Comparison of ENCODE assay signal across 8 mouse cellular contexts in the genomic region with DNA sequence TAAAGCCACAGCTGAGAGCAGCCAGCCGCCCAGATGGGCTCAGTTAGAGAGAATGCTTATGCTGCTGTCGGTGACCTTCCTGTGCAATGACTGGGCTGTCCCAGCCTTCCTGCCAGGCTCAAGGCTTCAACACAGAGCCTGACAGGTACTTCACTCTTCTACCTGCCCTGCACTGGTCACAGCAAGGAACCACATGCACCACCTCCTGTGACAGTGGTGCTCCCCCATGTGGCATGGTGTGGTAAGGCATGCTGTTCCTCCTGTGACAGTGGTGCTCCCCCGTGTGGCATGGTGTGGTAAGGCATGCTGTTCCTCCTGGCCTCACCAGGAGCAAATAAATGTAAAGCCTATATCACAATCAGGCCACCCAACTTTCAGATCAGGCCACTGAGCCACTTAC. TPM values are rescaled to one million over a fixed set of nuclear protein-coding genes. Genes with fewer than 3 reads are reported as not detected.
DNase-seq lines count a peak whose midpoint lies in the region; ATAC-seq and TF ChIP-seq lines count a peak whose summit lies in the region.

No protein-coding gene starts in this region.

- no peaks in the 10 kb centered on the region; the same call in 1 of the 2 replicates for H3K27me3 ChIP-seq in forebrain, embryonic 12.5 days

- H3K36me3 ChIP-seq in forebrain, embryonic 12.5 days (replicated peaks): no peaks in the 10 kb centered on the region

- peak; percentile 100 for TF ChIP-seq CTCF in brain, embryonic 14.5 days (IDR thresholded peaks at IDR 0.05; ENCODE audit: borderline replicate concordance, extremely low read depth, insufficient read depth, insufficient read length)

- WGBS in forebrain, embryonic 12.5 days: 63% methylated on average over 3 of the region's 3 CpGs

- TF ChIP-seq POLR2A in brain, embryonic 14.5 days (IDR thresholded peaks at IDR 0.05; ENCODE audit: borderline replicate concordance, extremely low read depth, insufficient read depth, insufficient read length, poor library complexity, severe bottlenecking): no peak

- no peak overlapping the region for H3K9ac ChIP-seq in forebrain, embryonic 12.5 days

- DNase-seq in Muller cell, postnatal 12 days (ENCODE audit: inconsistent ontology term): peak; percentile 79
- DNase-seq in brain, embryonic 14.5 days (ENCODE audit: low read depth): peak; percentile 77
- DNase-seq in left cerebral cortex, adult 11 months (ENCODE audit: low spot score): peak; percentile 77
- peak; percentile 87 for DNase-seq in right cerebral cortex, postnatal 4 days
- peak; percentile 58 for DNase-seq in yolk sac, embryonic 10.5 days (ENCODE audit: low spot score)

- H3K4me2 ChIP-seq in forebrain, embryonic 12.5 days: no peak overlapping the region

- ATAC-seq in forebrain, embryonic 12.5 days (ENCODE audit: low FRiP score): 0 out of 2 replicates have a peak, but pooled peaks have one; percentile 53
- peak; percentile 87 to 91 for ATAC-seq in hematopoietic stem cell, adult 5-6 weeks (replicated peaks in 1 of 2; ENCODE audit: insufficient read depth in 1 of 2, low FRiP score in 2 of 2, low TSS enrichment in 1 of 2, low read depth in 1 of 2, poor library complexity in 2 of 2, severe bottlenecking in 2 of 2)
- peak; percentile 72 for ATAC-seq in megakaryocyte-erythroid progenitor cell, adult 5-6 weeks (replicated peaks; ENCODE audit: low FRiP score, low TSS enrichment, poor library complexity, severe bottlenecking)

- H3K4me3 ChIP-seq in forebrain, embryonic 12.5 days (replicated peaks): no peak overlapping the region

- no peak overlapping the region for H3K27ac ChIP-seq in forebrain, embryonic 12.5 days

- no peaks in the 10 kb centered on the region for H3K9me3 ChIP-seq in forebrain, embryonic 12.5 days

- H3K4me1 ChIP-seq in forebrain, embryonic 12.5 days: no peaks in the 10 kb centered on the region

RNA-seq across cellular contexts. Expression of gene Dnah17, which starts 27.6 kb away (rescaled TPM):
- 0.10 and 0.19 TPM in 2 replicates for polyA plus RNA-seq in brain, embryonic 14.5 days (2012; rRNA removed)
- 0.19 and 0.34 TPM in 2 replicates for polyA plus RNA-seq in forebrain, embryonic 12.5 days (2016; fragmentation: Nextera tagmentation; extraction: Ambion mirVana)
- total RNA-seq in hematopoietic stem cell, adult 5-6 weeks (2017): 0.10 and 1.1 TPM in 2 replicates
- total RNA-seq in megakaryocyte-erythroid progenitor cell, adult 5-6 weeks (2014; fragmentation: Nextera tagmentation): 0.05 and 1.2 TPM in 2 replicates
- 0.04 TPM in 1 of 2 replicates, not detected in the other for total RNA-seq in megakaryocyte-erythroid progenitor cell, adult 5-6 weeks (2017)
